Mouse (Mus musculus) embryo, embryonic 10 days (tissue): ENCODE results near the gene Mymx.

ENCODE experiments used
- DNase-seq: peaks from one replicate; pipeline ENCODE4 v3.0.0-alpha.2; 2015; ENCODE audit warnings: low spot score

Gene Mymx

DNA sequence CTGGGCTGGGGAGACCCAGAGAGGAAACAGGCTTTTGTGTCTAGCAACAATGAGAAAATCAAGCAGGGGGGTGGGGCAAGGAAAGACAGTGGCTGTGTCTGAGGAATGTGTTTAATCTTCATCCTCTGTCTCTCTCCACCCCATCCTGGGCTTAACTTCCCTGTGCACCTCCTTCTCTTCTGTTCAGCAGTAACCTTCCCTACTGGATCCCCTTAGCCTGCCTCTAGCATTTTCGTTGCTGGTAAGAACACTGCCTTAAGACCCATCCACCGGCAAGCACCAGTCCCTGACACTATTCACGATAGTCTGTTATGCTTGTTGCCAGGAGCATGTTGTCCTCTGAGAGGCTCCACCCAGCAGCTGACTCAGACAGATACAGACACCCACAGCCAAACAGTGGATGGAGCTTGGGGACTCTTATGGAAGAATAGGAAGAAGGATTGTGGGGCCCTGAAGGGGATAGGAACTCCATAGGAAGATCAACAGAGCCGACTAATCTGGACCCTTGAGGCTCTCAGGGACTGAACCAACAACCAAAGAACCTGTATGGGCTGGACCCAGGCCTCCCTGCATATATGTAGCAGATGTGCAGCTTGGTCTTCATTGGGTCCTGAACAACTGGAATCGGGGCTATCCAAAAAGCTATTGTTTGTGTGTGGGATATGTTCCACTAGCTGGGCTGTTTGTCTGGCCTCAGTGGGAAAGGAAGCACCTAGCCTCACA is 8.4 kb upstream of the Mymx start:
- no peak for DNase-seq

DNA sequence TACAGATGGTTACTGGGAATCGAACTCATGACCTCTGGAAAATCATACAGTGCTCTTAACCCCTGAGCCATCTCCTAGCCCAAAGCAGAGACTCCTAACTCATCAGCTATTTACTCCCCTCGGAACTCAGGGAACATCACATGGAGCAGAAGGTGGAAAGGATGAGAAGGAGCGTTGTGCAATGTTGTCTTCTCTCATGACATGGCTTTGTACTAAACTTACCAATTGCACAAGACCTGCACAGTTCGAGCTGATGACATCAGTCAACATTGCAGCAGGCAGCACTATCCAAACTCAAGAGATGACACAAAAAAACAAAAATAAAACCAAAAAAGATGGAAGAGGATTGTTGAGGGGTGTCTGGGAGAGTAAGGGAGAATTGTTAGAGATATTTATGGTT is 6.5 kb upstream of the Mymx start:
- DNase-seq, result no peak

DNA sequence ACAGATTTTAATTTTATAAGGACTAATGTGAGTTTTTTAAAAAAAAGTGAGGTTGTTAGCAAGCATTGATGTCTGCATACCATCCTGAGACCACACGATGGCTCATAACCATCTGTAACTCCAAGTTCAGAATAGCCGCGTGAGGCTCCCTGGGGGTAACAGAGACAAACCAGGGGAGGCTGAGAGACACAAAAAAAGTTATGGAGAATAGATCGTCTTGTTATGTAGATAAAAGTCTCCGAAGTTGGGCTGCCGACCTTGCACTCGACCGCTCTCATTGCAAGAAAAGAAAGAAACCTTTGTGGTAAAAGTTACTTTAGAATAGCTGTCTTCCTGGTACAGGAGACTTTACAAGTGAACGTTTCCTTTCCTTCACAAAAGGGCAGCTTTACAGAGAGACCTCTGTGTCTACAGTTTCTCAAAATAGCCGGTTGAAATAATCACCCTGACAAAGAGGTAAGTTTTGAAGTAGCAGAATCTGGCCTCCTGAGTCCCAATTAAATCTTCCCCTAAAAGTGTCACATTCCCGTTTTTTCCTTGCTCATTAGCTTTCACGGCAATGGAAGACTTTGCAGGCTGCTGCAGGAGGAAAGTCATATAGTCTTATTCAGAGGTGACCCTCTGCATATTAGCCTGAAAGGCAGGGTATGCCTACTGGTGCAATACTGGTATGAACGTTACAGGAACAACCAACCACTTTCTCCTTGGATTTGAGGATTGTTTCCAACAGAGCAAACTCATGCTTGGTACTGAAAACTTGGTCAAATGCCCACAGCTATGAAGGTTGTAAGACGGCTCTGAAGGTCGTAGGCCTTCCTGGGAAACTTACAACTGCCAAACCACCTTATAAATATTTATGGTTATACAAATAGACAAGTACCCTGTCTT is 5.3 kb upstream of the Mymx start:
- no peak for DNase-seq

DNA sequence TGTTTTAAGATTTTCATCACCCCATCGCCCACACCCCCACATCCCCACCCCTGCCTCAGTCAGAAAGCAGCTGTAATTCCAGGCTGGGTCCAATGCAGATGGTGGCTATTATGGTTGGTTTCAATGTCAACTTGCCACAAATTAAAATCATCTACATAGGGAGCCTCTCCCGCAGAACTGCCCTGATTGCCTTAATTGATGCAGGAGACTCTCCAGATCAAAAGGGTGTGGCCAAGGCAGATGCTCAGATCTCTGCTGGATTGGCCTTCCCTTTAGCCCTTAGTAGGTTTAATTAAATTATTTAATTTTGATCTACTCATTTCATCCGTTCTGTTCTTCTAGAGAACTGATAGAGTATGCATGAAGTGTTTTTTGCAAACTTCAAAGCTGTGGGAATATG is 1.1 kb upstream of the Mymx start:
- DNase-seq, result no peak

DNA sequence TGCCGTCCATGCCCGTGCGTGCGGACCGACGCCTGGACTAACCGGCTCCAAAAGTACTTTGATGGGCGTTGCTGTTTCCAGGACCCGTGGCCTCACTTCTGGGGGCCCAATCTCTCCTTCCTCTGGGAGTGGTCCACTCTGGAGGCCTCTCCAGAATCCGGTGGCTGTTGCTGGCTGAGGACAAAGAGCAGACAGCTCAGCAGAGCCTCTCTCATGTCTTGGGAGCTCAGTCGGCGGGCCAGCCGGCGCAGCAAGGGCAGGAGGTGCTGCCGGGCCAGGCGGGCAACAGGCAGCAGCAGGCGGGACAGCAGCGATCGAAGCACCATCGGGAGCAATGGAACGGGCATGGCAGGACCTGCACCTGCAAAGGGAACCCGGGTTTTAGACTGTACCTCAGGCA is 577 bp downstream of the Mymx start:
- DNase-seq, result no peak

DNA sequence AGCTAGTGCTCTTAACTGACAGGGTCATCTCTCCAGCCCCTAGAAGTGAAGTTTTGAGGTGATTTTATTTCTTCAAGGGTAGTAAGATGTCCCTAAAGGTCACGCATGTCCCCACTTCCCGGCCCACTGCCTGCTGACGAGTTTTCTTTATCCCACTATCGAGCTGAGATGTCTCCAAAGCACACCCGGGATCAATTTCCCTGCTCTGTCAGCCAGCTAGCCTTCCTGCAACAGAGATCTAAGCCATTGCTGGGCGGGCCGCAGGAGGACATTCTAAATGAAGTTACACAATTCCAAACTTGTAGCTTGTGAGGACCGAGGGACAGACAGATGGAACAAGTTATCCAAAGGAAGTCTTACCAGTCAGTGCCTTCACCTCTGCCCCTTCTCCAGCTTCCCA is 1.6 kb downstream of the Mymx start:
- no peak for DNase-seq

DNA sequence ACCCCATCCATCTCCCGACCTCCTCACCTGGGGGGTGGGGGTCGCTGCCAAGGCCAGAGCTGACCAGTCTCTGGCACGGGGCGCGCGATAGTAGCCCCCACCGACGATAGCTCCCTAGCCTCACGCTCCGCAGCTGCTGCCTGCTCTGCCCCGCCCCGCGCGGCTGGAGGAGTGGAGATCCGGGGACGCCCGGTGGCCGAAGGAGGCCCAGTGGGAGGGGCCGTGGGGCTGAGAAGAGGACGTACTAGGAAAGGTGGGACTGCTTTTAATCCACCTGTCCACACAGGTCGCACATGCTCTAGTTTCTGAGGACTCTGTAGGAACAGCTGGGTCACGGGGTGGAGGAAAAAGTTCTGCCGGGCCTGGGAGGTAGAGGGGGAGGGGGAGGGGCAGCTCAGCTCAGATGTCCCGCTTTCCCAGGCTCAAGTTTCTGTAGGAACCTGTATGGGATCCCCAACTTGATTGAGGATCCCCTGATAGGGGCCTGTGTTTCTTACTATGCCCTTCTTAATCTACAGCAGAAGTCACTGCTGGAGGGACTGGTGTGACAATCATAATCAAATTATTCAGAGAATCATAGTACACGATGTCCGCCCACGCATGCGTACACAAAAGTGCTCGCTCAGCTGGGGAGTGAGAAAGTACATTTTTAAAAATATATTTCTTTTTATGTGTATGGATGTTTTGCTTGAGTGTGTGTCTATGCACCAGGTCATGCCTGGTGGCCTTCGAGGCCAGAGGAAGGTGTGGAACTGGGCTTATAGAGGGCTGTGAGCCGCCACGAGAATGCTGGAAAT is 2.3 kb downstream of the Mymx start, which contains the start of gene Slc29a1:
Slc29a1 (minus strand) TSS at position 161 of the 797 bp plus-strand sequence.
- peak; percentile 70 for DNase-seq

DNA sequence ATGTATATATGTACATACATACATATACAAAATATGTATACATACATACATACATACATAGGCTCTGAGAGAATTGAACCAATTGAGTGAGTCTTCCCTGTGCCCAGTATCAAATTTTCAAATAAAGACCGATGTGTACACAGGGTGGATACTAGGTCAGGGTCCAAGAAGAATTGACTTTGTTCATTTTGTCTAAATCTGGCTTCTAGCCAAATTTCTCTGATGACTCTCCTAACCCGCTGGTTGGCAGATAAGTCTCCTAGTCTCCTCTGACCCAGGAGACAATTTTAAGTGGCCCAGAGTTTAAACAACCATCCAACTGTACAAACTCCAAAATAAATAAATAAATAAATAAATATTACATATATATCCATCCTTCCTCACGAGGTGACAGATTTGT is 3.0 kb downstream of the Mymx start:
- DNase-seq, result no peak

DNA sequence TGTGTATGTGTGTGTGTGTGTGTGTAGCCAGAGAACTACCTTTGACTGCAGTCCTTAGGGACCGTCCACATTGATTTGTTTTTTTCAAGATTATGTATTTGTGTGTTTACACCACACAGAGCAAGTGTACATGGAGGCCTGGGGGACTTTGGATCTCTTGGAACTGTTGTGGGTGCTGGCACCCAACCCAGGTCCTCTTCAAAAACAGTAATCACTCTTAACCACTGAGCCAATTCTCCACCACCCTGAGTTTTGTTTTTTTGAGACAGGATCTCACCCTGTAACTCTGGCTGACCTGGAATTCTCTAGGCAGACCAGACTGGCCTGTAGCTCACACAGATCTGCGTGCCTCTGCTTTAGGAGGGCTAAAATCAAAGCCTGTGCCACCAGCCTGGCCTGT is 3.5 kb downstream of the Mymx start:
- no peak for DNase-seq

DNA sequence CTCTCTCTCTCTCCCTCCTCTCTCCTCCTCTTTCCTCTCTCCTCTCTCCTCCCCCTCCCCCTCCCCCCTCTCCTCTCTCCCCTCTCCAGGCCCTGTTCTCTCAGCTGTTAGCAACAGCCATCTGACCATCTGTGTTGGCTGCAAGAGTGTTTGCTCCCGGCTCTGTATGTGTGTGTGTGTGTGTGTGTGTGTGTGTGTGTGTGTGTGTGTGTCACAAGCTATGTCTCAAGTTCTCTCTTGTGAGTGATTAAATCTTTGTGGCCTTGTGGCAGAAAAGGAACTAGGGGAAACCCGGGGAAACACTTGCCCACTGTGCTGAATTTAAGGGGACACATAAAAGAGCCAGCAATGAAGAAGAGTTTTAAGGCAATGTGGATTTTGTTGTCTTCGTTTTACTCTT is 4.1 kb downstream of the Mymx start:
- no peak for DNase-seq

DNA sequence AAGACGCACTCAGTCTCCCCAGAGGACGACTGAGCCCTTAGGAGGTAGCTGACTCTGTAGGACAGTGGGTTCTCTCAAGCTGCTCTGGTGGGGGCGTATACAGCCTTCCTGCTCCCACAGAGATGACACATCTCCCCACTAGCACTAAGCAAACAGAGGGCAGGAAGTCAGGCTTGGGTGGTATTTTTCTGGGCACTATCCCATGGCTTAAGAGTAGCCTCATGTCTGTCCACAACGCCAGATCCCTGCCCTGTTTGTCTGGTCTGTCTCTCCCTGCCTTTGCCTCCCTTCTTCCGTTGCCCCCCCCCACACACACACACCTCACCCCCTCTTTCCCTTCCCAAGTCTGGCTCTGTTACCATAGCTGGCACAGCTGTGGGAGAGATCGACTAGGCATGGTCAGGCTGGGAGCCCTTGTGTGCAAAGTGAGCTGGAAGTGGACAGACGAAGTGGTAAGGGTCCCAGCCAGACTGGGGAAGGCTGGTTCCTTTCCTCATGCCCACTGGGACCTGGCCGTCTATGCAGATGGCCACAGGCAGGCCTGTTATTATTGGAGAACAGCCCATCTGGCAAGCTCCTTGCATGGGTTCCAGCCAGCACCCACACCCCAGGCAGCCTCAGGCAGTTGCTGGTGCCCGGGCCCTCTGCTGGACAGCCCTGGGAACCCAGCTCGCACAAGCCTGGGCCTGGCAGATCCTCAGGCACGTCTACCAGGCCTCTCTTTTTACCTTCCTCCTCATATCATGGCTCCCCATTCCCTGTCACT is 5.1 kb downstream of the Mymx start:
- DNase-seq, result peak; percentile 60

DNA sequence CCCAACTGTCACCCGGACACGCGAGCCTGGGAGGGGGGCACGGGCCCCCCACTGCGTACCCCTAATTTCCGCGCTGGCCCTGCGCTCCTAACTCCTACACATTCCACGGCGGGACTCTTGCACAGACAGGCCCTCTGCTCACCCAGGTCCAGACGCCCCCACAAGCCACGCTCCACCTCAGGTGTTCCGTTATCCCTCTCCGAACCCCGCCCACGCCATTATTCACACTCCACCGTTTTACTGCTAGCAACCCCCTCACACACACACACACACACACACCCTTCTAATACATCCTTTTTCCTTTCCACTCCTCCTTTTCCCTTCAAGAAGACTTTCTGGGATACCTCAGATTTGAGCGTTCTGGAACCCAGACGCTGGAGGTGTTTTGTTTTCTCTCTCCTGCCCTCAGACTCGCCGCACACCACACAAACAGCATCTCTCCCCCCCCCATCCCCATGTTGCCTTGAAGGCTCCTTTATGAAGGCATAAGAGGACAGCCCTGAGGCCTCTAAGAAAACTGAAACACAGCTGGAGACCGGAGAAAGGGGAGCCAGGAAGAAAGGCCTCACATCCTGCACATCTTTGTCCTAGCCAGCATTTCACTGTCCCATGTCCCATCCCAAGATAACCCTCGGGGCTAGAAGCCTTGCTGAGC is 6.0 kb downstream of the Mymx start:
- DNase-seq, result no peak

DNA sequence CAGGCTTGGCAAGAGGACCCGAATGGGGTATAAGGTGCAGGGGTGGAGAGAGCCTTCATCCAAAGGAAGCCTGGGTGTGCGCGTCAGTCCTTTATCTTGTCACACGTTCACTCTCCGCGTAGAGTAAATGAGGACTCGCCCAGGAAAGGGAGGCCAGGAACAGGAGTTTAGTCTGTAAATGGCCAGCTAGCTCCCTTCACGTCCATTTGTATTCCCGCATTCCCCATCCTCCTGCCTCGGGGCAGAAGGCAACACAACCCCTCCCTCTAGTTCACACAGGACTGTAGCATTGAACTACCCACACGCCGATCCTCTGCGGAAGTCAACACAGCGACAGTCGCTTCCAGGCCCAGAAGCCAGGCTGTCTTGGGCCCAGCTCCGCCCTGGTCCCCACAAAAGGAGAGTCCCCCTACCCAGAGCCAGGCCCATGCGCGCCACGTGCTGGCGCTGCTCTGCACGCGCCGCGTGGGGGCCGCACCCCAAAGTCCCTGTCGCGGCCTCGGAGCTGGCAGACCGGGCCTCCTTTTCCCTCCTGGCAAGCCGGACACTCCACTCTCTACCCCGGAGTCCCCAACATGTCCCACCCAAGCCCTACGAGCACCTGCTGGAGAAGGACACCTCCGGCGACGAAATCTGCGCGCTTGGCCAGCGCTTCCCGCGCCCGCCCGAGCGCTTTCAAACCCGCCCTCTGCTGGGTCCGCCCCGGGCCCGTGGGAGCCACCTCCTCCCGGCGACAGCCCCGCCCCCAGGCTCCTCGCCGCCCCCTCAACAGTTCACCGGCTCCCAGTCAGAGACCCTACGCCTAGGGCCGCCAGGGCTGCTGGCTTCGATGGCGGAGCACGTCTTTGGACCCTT is 6.8 kb downstream of the Mymx start:
- DNase-seq, result peak; percentile 75

DNA sequence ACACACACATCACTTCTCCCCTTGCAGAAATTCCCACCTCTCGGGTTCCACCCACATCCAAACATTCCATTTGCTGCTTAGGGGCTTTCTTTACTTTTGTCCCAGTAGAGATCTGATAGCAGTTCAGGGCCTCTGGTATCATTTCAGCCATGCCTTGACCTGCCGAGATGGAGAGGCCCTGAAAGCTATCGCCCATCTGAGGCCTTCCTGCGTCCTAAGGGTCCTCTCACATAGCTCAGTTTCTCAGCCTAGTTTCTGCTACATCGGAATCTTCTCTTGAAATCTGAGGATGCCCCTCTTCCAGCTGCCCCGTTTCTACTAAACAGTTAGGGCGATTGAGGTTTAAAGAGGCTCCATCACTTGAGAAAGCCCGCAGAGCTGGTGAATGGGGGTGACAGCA is 7.7 kb downstream of the Mymx start:
- no peak for DNase-seq

DNA sequence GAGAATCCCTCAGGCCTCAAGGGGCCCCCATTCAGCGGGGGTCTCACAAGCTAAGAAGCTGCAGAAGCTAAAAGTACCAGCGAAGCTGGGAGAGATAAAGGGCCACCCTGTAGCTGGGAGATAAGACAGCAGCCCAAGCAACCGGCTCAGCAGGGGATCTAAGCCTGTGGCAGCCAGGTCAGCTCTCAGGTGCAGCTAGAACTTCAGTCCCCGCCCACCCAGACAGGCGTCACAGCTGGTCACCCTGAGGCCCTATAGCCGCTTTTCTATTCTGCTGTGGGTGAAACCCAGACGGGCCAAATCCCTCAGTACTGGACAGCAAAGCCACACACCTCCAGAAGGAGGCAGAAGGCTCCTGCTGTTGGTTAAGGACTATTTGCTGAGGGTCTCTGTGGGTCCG is 8.4 kb downstream of the Mymx start:
- no peak for DNase-seq

DNA sequence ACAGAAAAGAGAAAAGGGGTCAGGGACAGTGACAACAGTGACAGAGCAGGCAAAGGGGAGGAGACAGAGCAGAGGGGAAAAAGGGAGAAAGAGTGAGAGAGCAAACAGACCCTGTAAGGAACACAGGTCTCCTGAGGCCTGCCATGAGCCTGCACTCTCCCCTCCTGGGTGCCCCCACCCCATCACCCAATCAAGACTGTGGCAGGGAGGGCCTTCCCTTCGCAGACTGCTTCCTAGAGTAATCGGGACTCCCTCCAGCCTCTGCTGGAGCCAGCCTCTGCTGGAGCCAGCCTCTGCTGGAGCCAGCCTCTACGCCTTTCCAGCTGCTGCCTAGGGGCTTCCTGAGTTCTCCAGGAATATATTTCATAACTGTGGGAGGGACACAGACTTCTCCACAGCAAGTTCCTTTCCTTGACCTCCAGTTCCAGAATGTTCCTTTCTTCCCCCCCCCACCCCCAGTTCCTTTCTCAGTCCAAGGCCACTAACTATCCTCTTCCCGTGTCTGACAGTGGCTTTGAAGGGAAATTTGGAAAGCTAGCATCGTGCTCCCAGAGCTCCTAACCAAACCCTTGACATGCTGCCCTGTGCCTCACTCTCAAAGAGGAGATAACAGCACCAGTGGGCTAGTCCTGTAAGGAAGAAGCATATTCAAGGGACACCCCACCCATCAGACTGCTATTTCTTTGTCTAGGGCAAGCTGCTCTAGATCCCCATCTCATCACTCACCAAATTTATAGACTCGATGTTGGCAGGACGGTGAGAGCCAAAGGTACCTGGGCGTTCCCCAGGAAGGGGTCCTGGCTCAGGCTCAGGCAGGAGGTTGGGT is 9.1 kb downstream of the Mymx start:
- no peak for DNase-seq

DNA sequence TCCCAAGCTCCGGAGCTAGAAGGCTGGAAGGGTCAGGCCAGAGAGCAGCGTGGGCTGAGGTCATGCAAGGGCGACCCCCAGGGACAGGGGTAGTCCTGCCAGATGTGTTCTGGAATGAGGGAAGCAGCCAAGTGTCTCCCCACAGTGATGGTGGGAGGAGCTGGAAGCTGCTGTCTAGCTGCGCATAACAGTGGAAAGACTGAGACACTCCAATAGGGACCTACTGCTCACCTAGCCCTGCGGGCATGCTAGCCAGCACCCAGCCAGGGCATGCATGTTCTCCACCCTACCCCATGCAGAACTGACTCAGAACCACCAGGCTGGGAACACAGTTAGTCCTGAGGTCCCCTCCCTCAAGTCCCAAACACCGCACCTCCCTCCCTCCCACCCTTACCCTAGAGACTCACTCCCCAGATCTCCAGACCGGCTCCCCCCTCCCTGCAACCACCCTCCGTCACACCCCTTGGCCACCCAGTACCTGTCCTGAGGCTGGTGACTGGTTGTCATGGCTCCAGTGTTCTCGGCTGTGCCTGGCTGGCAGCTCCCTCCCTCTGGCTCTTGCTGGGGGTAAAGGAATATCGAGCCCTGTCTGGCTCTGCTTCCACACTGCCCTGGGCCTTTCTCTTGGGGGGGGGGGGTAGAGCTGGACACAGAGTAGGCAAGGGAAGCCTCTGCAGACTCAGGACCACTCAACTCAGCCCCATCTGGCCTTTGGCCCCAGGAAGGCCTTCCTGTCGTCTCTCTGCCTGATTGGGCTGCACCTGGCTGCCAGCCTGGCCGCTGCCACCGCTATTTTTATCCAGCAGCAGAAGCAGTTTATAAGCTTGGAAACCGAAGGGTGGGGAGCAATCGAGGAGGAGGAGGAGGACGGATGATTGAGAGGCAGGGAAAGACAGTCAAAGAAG is 9.9 kb downstream of the Mymx start:
- DNase-seq, result no peak

DNA sequence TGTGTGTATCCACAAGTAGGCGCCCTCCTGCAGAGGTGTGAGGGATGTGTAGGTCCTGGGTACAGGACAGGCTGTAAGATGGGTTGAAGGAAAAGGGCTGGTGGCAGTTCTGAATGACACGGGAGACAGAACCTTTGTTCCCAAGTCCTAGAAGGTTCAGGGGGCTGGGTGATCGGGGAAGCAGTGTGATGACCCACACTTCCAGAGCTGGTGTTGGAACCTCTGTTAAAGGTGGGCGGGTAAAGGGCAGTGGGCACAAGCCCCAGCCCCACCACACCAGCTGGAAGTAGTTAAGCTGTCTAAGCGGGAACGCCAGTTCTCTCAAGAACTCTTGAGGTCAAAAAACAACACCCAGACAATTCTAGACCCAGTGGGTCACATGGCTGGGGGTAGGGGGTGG is 11.5 kb downstream of the Mymx start:
- DNase-seq, result no peak
